Mouse (Mus musculus): ENCODE data around the gene Katnal1.

Gene Katnal1

GRCm38 (mm10) chr5:148928382-148929115 is 571 bp downstream of the Katnal1 start:
- DNase-seq (ENCODE audit: low read depth in 1 of 2, low spot score in 2 of 2), result peak; percentile 82 to 87

GRCm38 (mm10) chr5:148927717-148928223 is 1.4 kb downstream of the Katnal1 start:
- no peak for DNase-seq (ENCODE audit: low read depth in 1 of 2, low spot score in 2 of 2)

- DNase-seq (ENCODE audit: low read depth in 1 of 2, low spot score in 2 of 2), result no peak
These were observed 4.5 kb downstream of the Katnal1 start for GRCm38 (mm10) chr5:148924586-148924985.

- no peak for DNase-seq (ENCODE audit: low read depth in 1 of 2, low spot score in 2 of 2)
These were observed 5.1 kb downstream of the Katnal1 start for GRCm38 (mm10) chr5:148924051-148924450.

GRCm38 (mm10) chr5:148923408-148923807 is 5.7 kb downstream of the Katnal1 start:
- DNase-seq (ENCODE audit: low read depth in 1 of 2, low spot score in 2 of 2), result no peak

- no peak for DNase-seq (ENCODE audit: low read depth in 1 of 2, low spot score in 2 of 2)
These were observed 6.3 kb downstream of the Katnal1 start for GRCm38 (mm10) chr5:148922773-148923172.

- DNase-seq (ENCODE audit: low read depth in 1 of 2, low spot score in 2 of 2), result no peak
These were observed 11.1 kb downstream of the Katnal1 start for GRCm38 (mm10) chr5:148918049-148918448.

- DNase-seq (ENCODE audit: low read depth in 1 of 2, low spot score in 2 of 2), result no peak
These were observed 12.3 kb downstream of the Katnal1 start for GRCm38 (mm10) chr5:148916775-148917174.

- DNase-seq (ENCODE audit: low read depth in 1 of 2, low spot score in 2 of 2), result no peak
These were observed 16.9 kb downstream of the Katnal1 start for GRCm38 (mm10) chr5:148912262-148912661.

GRCm38 (mm10) chr5:148910066-148910465 is 19.1 kb downstream of the Katnal1 start:
- no peak for DNase-seq (ENCODE audit: low read depth in 1 of 2, low spot score in 2 of 2)

GRCm38 (mm10) chr5:148909402-148909801 is 19.7 kb downstream of the Katnal1 start:
- no peak for DNase-seq (ENCODE audit: low read depth in 1 of 2, low spot score in 2 of 2)

- DNase-seq (ENCODE audit: low read depth in 1 of 2, low spot score in 2 of 2), result no peak
These were observed 20.1 kb downstream of the Katnal1 start for GRCm38 (mm10) chr5:148909057-148909395.

GRCm38 (mm10) chr5:148908191-148909056 is 20.7 kb downstream of the Katnal1 start:
- DNase-seq (ENCODE audit: low read depth in 1 of 2, low spot score in 2 of 2), result no peak

- no peak for DNase-seq (ENCODE audit: low read depth in 1 of 2, low spot score in 2 of 2)
These were observed 22.8 kb downstream of the Katnal1 start for GRCm38 (mm10) chr5:148906305-148906704.

- DNase-seq (ENCODE audit: low read depth in 1 of 2, low spot score in 2 of 2), result no peak
These were observed 24.3 kb downstream of the Katnal1 start for GRCm38 (mm10) chr5:148904846-148905245.

GRCm38 (mm10) chr5:148899361-148899760 is 29.8 kb downstream of the Katnal1 start:
- DNase-seq (ENCODE audit: low read depth in 1 of 2, low spot score in 2 of 2), result no peak

- DNase-seq (ENCODE audit: low read depth in 1 of 2, low spot score in 2 of 2), result no peak
These were observed 31.1 kb downstream of the Katnal1 start for GRCm38 (mm10) chr5:148897941-148898417.

- DNase-seq (ENCODE audit: low read depth in 1 of 2, low spot score in 2 of 2), result no peak
These were observed 31.9 kb downstream of the Katnal1 start for GRCm38 (mm10) chr5:148897069-148897702.

GRCm38 (mm10) chr5:148896515-148896914 is 32.6 kb downstream of the Katnal1 start:
- DNase-seq (ENCODE audit: low read depth in 1 of 2, low spot score in 2 of 2), result no peak

- DNase-seq (ENCODE audit: low read depth in 1 of 2, low spot score in 2 of 2), result no peak
These were observed 33.3 kb downstream of the Katnal1 start for GRCm38 (mm10) chr5:148895833-148896232.

- DNase-seq (ENCODE audit: low read depth in 1 of 2, low spot score in 2 of 2), result no peak
These were observed 34.1 kb downstream of the Katnal1 start for GRCm38 (mm10) chr5:148895034-148895433.
